Mouse (Mus musculus): ENCODE results near the gene R3hdm2. TPM values are rescaled to one million over a fixed set of nuclear protein-coding genes. Genes with fewer than 3 reads are reported as not detected.

R3hdm2 gene
- polyA plus RNA-seq, 1 experiment, result 101 TPM

DNA sequence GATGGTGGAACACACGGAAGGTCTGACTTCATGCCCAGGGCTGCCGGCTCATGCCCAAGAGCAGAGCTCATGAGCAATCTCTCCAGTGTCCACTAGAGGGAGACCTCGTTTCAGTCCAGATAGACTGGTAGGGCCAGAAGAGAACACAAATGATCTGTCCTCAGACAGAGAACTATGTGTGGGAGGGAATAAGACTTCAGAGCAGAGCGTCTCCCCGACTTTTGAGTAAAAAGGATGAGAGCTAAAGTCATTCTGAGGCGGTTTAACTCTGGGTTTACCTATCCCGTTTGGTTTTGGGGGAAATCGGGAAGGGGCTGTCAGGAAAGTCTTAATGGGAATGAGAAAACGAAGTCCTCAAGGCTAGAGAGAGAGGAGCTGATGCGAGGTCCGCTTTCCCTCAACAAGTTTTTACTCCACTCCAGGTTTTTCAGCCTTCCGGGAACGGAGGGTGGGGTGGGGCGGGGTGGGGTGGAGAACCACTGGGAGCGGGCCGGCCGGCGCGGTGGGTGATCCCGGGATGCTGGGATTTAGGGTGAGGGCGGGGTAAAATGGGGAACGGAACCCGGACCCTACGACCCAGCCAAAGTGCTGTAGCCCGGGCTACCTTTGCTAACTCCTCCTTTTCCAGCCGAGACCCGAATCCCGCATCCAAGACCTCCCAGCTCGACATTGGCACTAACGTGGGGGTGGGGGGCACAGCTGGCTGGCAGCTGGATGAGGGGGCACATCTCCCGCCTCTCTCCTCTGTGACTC lies 41.0 kb upstream of the R3hdm2 start:
- Histone ChIP-seq H3K27ac (ENCODE audit: insufficient read depth, low read depth, low read length) (peak overlapping the region; percentile 49; the same call in 1 of the 2 replicates), H3K4me1 (ENCODE audit: control insufficient read depth, insufficient read depth, low read length) (peaks cover 3% of the 10 kb centered on the region), H3K36me3 (ENCODE audit: control insufficient read depth, insufficient read depth, low read length) (no peaks in the 10 kb centered on the region), H3K4me3 (ENCODE audit: insufficient read depth, low read depth, low read length) (peak overlapping the region; percentile 50), H3K27me3 (replicated peaks; ENCODE audit: control insufficient read depth, insufficient read depth, low read length) (peaks cover 3% of the 10 kb centered on the region; the same call in 1 of the 2 replicates)
- WGBS, result 2% methylated on average over 31 of the region's 31 CpGs
- peak; percentile 93 for DNase-seq
- TF ChIP-seq CTCF (conservative IDR thresholded peaks at IDR 0.05; ENCODE audit: insufficient read depth, insufficient read length, low read depth, low read length) (peak; percentile 84), POLR2A (IDR thresholded peaks at IDR 0.05; ENCODE audit: low read depth, low read length) (no peak)

DNA sequence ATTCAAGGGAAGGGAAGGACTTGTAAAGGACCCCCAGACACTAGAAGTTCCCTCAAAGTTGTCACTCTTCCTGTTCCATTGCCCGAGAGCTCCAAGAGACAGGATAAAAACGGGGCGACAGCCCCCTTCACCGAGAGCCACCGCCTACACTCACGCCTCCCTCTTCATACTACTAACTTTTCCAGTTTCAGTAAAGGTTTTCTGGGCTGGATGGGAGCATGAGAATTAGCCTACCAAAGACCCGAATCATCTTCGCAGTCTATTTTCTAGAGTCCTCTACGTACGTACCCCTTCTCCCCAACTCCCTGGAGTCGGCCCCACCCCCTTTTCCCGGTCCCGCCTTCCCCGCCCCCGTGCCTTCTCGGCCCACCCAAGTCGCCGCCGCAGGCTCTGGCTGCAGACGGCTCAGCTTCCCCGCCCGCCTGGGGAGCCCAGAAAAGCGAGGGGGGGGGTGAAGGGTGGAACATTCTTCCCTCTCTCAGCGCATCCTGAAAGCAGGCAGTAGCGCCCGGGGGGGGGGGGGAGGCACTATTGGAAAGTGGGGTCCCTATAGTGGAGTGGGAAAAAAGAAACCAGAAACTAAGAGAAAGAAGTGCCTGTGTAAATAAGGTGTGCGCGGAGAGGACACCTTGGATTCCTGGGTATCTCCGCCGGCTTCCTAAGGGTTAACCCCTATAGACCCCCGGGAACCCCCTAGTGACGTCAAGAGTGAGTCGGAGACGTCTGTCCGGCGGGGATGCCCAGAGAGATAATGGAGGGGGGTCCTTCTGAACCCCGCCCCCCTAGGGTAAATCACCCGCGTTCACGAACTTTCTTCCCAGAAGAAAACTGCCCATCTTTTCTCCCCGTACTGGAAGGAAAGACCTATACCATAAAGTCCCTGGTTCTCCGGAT lies 40.2 kb upstream of the R3hdm2 start:
- Histone ChIP-seq H3K27me3 (replicated peaks; ENCODE audit: control insufficient read depth, insufficient read depth, low read length) (peaks cover 3% of the 10 kb centered on the region; the same call in 1 of the 2 replicates), H3K36me3 (ENCODE audit: control insufficient read depth, insufficient read depth, low read length) (no peaks in the 10 kb centered on the region), H3K4me3 (ENCODE audit: insufficient read depth, low read depth, low read length) (peak overlapping the region; percentile 50), H3K4me1 (ENCODE audit: control insufficient read depth, insufficient read depth, low read length) (peaks cover 3% of the 10 kb centered on the region), H3K27ac (ENCODE audit: insufficient read depth, low read depth, low read length) (no peak overlapping the region)
- 1% methylated on average over 42 of the region's 42 CpGs for WGBS
- DNase-seq, result peak; percentile 48
- no peak for TF ChIP-seq CTCF (conservative IDR thresholded peaks at IDR 0.05; ENCODE audit: insufficient read depth, insufficient read length, low read depth, low read length)
- no peak for TF ChIP-seq POLR2A (IDR thresholded peaks at IDR 0.05; ENCODE audit: low read depth, low read length)

DNA sequence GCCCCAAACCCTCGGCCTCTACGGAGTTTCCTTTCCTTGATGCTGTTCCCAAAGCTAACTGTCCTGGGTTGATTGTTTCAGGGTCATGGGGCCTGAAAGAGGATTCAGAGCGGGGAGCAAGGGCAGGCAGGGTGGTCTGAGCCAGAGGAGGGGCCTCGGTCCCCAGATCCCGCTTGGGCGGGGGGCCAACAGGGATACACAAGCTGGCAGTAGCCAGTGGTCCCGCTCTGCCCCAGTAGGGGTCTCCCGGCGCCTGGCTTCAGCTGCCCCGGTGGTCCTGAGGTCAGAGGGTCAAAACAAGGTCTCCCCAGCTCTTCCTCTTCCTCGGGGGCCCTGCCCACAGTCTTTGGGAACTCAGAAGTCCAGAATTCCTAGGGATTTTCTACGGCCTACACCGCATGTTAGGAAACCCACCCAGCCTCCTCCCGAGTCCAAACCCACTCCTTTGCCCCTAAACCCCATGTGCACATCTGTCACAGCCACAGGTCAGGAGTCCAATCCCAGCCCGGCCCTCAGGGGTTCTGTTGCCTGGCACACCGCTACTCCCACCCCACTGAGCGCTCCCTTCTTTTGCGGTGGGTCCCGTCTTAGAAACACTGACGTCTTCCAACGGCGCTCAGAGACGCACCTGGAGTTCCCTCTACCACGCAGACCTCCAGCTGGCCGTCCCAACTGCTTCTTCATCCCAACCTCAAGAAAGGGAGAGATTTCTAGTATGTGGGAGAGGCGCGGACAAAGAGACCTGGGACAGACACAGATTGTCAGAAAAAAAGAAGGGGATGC lies 39.4 kb upstream of the R3hdm2 start:
- DNase-seq, result no peak
- Histone ChIP-seq H3K36me3 (ENCODE audit: control insufficient read depth, insufficient read depth, low read length) (no peaks in the 10 kb centered on the region), H3K27me3 (replicated peaks; ENCODE audit: control insufficient read depth, insufficient read depth, low read length) (peaks cover 3% of the 10 kb centered on the region; the same call in 1 of the 2 replicates), H3K27ac (ENCODE audit: insufficient read depth, low read depth, low read length) (no peak overlapping the region), H3K4me3 (ENCODE audit: insufficient read depth, low read depth, low read length) (no peak overlapping the region), H3K4me1 (ENCODE audit: control insufficient read depth, insufficient read depth, low read length) (peaks cover 3% of the 10 kb centered on the region)
- WGBS, result 4% methylated on average over 27 of the region's 27 CpGs
- no peak for TF ChIP-seq CTCF (conservative IDR thresholded peaks at IDR 0.05; ENCODE audit: insufficient read depth, insufficient read length, low read depth, low read length)
- no peak for TF ChIP-seq POLR2A (IDR thresholded peaks at IDR 0.05; ENCODE audit: low read depth, low read length)

DNA sequence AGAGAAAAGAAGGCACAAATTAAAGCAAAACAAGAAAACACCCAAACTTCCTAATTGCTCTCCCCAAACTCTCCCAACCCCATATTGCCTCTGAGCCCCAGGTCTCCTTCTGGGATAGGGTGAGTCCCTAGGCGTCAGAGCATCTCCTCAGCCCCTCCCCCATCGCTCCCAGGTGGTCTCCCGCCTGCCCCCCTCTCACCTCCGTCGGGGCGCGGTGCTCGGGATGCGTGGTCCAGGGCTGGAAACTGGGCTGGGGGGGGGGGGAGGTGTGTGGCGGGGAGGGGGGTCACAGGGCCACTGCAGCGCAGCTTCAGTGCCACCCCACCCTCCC lies 38.8 kb upstream of the R3hdm2 start:
- 1% methylated on average over 11 of the region's 11 CpGs for WGBS
- no peak for DNase-seq
- TF ChIP-seq POLR2A (IDR thresholded peaks at IDR 0.05; ENCODE audit: low read depth, low read length) (no peak), CTCF (conservative IDR thresholded peaks at IDR 0.05; ENCODE audit: insufficient read depth, insufficient read length, low read depth, low read length) (no peak)
- no peaks in the 10 kb centered on the region for H3K36me3 ChIP-seq (ENCODE audit: control insufficient read depth, insufficient read depth, low read length)
- peaks cover 3% of the 10 kb centered on the region; the same call in 1 of the 2 replicates for H3K27me3 ChIP-seq (replicated peaks; ENCODE audit: control insufficient read depth, insufficient read depth, low read length)
- H3K4me1 ChIP-seq (ENCODE audit: control insufficient read depth, insufficient read depth, low read length), result peaks cover 3% of the 10 kb centered on the region
- peak overlapping the region; percentile 39; the same call in 1 of the 2 replicates for H3K4me3 ChIP-seq (ENCODE audit: insufficient read depth, low read depth, low read length)
- no peak overlapping the region for H3K27ac ChIP-seq (ENCODE audit: insufficient read depth, low read depth, low read length)

DNA sequence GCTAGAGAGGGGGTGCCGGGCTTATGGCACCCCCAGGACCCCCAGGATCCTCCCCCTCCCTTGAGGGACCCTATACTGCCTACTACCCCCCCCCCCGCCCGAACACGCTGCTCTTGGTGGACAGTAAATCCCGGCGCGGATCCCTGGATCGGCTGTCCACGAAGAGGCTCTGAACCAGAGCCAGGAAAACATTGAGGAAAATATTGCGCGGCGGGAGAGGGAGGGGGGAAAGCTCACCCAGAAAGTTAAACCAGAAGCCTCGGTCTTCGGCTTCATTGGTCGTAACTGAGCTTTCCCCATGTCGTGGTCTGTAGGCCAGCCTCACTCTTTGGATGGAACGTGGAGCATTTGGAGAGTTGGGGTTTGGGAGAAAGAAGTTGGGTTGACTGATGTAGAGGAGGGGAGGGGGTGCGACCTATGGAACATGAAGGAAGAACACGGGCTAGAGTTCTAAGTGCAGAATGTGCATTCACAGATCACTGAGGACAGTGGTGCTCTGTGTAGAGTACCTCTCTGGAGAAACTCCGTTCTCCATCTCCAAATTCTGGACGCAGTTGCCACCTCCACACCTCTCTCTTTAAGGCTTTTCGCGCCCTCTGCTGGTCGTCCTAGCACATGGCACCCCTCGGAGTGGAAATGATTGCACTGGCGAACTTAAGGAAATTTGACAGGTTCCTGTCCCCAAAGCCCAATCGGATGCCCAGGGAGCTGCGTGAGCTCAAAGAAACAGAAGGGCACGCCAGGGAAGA lies 38.1 kb upstream of the R3hdm2 start, which contains the start of gene Gli1:
Gene Gli1 (minus strand): TSS at position 84 of the 749 bp plus-strand sequence.
- Histone ChIP-seq H3K4me3 (ENCODE audit: insufficient read depth, low read depth, low read length) (peak within 1 kb of the TSS; percentile 39), H3K36me3 (ENCODE audit: control insufficient read depth, insufficient read depth, low read length) (no peaks in the 10 kb centered on the region), H3K27ac (ENCODE audit: insufficient read depth, low read depth, low read length) (no peak within 1 kb of the TSS), H3K4me1 (ENCODE audit: control insufficient read depth, insufficient read depth, low read length) (peaks cover 3% of the 10 kb centered on the region), H3K27me3 (replicated peaks; ENCODE audit: control insufficient read depth, insufficient read depth, low read length) (peaks cover 3% of the 10 kb centered on the region; the same call in 1 of the 2 replicates)
- peak; percentile 84 for DNase-seq
- TF ChIP-seq POLR2A (IDR thresholded peaks at IDR 0.05; ENCODE audit: low read depth, low read length), result no peak
- TF ChIP-seq CTCF (conservative IDR thresholded peaks at IDR 0.05; ENCODE audit: insufficient read depth, insufficient read length, low read depth, low read length), result peak; percentile 92
- under 1% methylated on average over 27 of the region's 29 CpGs for WGBS

DNA sequence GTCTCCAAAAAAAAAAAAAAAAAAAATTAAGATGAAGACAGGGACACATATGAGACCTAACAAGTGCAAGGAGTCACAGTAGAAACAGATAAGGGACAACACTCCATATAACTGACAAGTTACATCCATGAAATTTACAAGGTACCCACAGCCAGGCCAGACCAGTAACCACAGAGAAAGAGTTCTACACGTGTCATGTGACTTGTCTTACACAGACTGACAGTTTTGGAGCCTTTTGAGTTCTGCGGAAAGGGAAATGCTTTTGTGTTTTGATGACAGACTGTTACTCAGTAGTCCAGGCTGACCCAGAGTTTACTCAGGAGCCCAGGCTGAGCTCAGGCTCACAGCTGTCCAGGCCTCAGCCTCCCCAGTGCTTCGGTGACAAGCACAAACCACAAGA lies 37.1 kb upstream of the R3hdm2 start:
- Histone ChIP-seq H3K4me3 (ENCODE audit: insufficient read depth, low read depth, low read length) (no peak overlapping the region), H3K4me1 (ENCODE audit: control insufficient read depth, insufficient read depth, low read length) (peaks cover 3% of the 10 kb centered on the region), H3K27me3 (replicated peaks; ENCODE audit: control insufficient read depth, insufficient read depth, low read length) (peaks cover 3% of the 10 kb centered on the region; the same call in 1 of the 2 replicates), H3K36me3 (ENCODE audit: control insufficient read depth, insufficient read depth, low read length) (no peaks in the 10 kb centered on the region), H3K27ac (ENCODE audit: insufficient read depth, low read depth, low read length) (no peak overlapping the region)
- WGBS, result 88% methylated on average over 3 of the region's 3 CpGs
- DNase-seq, result no peak
- no peak for TF ChIP-seq POLR2A (IDR thresholded peaks at IDR 0.05; ENCODE audit: low read depth, low read length)
- TF ChIP-seq CTCF (conservative IDR thresholded peaks at IDR 0.05; ENCODE audit: insufficient read depth, insufficient read length, low read depth, low read length), result no peak
